Mouse (Mus musculus) midbrain, postnatal 0 days (tissue): Measurements from ENCODE around the gene Gnat1. TPM values are rescaled to one million over a fixed set of nuclear protein-coding genes. Genes with fewer than 3 reads are reported as not detected.

Source experiments
- ATAC-seq: fragments of 200-750 bp; cut with Nextera tagmentation; 2 replicates; pipeline ENCODE4 v1.8.0; 2017; ENCODE audit warnings: moderate number of reproducible peaks, mild to moderate bottlenecking, moderate TSS enrichment, moderate library complexity; ENCODE audit not compliant: low FRiP score
- DNase-seq: peaks from one replicate; pipeline ENCODE4 v3.0.0-alpha.2; 2015; ENCODE audit warnings: low spot score
- H3K27ac ChIP-seq: fragments of 300-500 bp; sonication (generic); 2 replicates; pipeline ENCODE4 v1.5.1; 2014; ENCODE audit warnings: low read depth, mild to moderate bottlenecking, low read length, mixed read lengths
- H3K27me3 ChIP-seq: fragments of 300-500 bp; sonication (generic); 2 replicates; pipeline ENCODE4 v1.6.1; 2014; ENCODE audit warnings: low read length, control low read depth, mixed read lengths; ENCODE audit not compliant: insufficient read depth
- H3K36me3 ChIP-seq: fragments of 300-500 bp; sonication (generic); 2 replicates; pipeline ENCODE4 v1.6.1; 2014; ENCODE audit warnings: low read length, control low read depth, mixed read lengths; ENCODE audit not compliant: insufficient read depth
- H3K4me1 ChIP-seq: fragments of 300-500 bp; sonication (generic); 2 replicates; pipeline ENCODE4 v1.6.1; 2014; ENCODE audit warnings: mild to moderate bottlenecking, control low read depth, antibody characterized with exemption, low read length, mixed read lengths; ENCODE audit not compliant: insufficient read depth
- H3K4me2 ChIP-seq: fragments of 300-500 bp; sonication (generic); 2 replicates; pipeline ENCODE4 v1.6.1; 2014; ENCODE audit warnings: low read depth, mild to moderate bottlenecking, low read length, mixed read lengths; ENCODE audit not compliant: poor library complexity, severe bottlenecking
- H3K4me3 ChIP-seq: fragments of 300-500 bp; sonication (generic); 2 replicates; pipeline ENCODE4 v1.5.1; 2014; ENCODE audit warnings: low read depth, mild to moderate bottlenecking, low read length, moderate library complexity
- H3K9ac ChIP-seq: fragments of 300-500 bp; sonication (generic); replicated peaks from 2 replicates; pipeline ENCODE4 v1.6.1; 2014; ENCODE audit warnings: mild to moderate bottlenecking, low read length, moderate library complexity, mixed read lengths; ENCODE audit not compliant: poor library complexity, severe bottlenecking
- H3K9me3 ChIP-seq: fragments of 300-500 bp; sonication (generic); 2 replicates; pipeline ENCODE4 v1.6.1; 2016; ENCODE audit warnings: low read length, control low read depth
- CTCF ChIP-seq: IDR thresholded peaks from 2 replicates; pipeline ENCODE4 v1.5.1; 2016; ENCODE audit warnings: antibody characterized with exemption, mild to moderate bottlenecking
- WGBS: fragments of 180-500 bp; shearing (Covaris S2); extraction: QIAGEN DNeasy Blood & Tissue Kit; methylation state at CpG from one replicate; pipeline ENCODE4 v1.1.7; 2014; 5-methylcytosine and 5-hydroxymethylcytosine counted together
- polyA plus RNA-seq: library from polyadenylated mRNA; unstranded; fragments of >200 nt; fragmentation: Nextera tagmentation; extraction: Ambion mirVana; gene quantifications from 2 replicates; pipeline ENCODE4 v1.2.1, GENCODE M21; 2015
- total RNA-seq: library from RNA; depleted of rRNA; stranded (reverse); fragments of >200 nt; gene quantifications from 2 replicates; pipeline ENCODE4 v1.2.3, GENCODE M21; 2014

Gene Gnat1
- total and polyA plus RNA-seq, 2 experiments from 2014 or later, result 0.55 to 2.6 TPM

DNA sequence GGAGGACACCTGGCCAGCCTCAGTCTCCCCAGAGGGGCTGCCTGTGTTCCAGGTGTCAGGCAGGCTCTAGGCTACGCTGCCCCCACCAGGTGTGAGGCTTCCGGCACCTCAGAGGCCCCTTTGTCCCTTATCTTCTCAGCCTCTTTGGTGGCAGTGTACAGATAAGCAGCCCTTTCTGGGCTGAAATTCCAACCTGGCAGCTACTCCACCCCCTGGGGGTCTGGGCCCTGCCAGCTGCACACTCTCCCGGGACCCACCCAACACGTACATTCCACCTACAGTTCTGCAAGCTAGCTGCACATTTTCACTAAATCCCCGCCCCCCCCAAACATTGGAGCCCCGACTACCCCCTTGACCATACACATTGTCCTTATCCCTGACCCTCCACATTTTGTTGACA, 43.8 kb upstream of the Gnat1 start:
- H3K4me1 ChIP-seq, result peaks cover 27% of the 10 kb centered on the region

DNA sequence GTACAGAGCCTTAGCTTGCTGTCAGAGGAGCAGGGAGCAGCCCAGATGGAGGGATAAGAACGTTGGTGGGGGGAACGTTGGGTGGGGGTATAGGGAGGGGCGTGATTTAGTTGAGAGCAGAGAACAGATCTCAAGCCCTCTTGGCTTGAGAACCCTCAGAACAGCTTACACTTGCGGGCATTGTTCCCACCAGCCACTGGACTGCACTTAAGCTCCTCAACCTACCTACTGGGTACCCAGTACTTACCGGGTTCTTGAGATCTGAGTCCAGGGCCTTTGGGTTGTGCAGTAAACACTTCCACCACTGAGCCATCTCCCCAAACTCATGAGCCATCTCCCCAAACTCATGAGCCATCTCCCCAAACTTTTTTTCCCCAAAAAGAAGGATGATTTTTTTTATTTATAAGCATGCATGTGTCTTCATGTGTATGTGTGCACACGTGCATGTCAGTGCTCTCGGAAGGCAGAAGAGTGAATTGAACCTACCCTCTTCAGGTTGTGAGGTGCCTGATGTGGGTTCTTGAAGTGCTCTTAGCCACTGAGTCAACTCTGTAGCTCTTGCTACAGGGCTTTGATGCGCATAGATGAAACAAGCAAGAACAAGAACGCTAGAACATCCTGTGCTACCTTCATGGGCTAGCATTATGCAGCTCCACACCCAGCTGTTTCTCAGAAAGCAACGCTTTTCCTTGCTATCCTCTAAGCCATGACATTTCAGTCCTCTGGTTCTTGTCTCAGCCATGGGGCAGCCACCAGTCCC, 39.4 kb upstream of the Gnat1 start:
- ATAC-seq (no peak), DNase-seq (no peak)
- TF ChIP-seq CTCF, result no peak
- no peaks in the 10 kb centered on the region for H3K36me3 ChIP-seq
- no peaks in the 10 kb centered on the region for H3K9me3 ChIP-seq
- H3K27ac ChIP-seq, result no peak overlapping the region
- H3K4me2 ChIP-seq, result no peak overlapping the region
- WGBS, result 87% methylated on average over 10 of the region's 10 CpGs
- H3K4me3 ChIP-seq, result no peak overlapping the region
- peaks cover 11% of the 10 kb centered on the region for H3K4me1 ChIP-seq
- no peak overlapping the region for H3K9ac ChIP-seq
- H3K27me3 ChIP-seq, result no peaks in the 10 kb centered on the region

More for the DNA sequence above, 43.8 kb upstream of the Gnat1 start:
- no peak for TF ChIP-seq CTCF
- Histone ChIP-seq H3K9ac (no peak overlapping the region), H3K4me3 (no peak overlapping the region), H3K36me3 (no peaks in the 10 kb centered on the region), H3K4me2 (no peak overlapping the region), H3K27me3 (no peaks in the 10 kb centered on the region), H3K27ac (peak overlapping the region; percentile 63; the same call in 1 of the 2 replicates), H3K9me3 (no peaks in the 10 kb centered on the region)
- ATAC-seq (0 out of 2 replicates have a peak, but pooled peaks have one; percentile 25), DNase-seq (no peak)
- 24% methylated on average over 6 of the region's 6 CpGs for WGBS

DNA sequence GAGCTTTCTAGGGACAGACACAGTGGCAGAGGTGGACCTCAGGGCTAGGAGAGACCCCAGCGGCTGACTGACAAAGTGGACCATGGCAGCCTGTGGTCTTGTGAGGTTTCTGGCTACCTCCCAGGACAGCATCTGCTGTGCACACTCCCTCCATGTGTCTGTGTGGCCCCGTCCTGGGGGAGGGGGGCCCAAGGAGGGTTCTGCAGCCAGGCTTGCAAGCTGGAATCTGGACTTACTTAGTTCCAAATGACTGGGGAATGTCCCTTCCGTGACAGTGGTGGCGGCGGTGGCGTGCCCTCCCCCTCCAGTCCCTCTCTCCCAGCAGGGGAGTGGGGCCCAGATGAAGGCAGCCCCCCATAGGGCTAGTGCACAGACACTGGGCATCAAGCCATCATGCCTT, 37.4 kb upstream of the Gnat1 start:
- peak; percentile 44; the same call in 1 of the 2 replicates for ATAC-seq
- no peak for TF ChIP-seq CTCF
- no peaks in the 10 kb centered on the region for H3K9me3 ChIP-seq

DNA sequence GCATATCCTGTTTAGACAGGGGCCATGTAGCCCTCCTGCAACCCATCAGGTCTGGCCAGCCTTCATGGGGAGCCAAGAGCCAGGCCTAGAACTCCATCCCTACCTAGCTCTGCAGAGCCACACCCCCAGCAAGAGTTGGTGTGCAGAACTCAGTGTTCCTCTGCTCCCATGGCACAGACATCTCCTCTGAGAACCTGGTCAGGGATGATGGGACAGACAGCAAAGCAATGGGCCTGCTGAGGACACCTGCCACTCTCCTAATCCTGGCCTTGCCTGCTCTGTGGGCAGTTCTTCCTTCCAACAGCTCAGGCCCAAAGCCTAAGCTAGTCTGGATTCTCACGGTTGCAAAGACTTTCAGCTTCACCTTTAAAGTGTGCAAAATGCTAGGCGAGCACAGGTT, 36.1 kb upstream of the Gnat1 start:
- 84% methylated on average over 2 of the region's 2 CpGs for WGBS
- H3K4me3 ChIP-seq, result no peak overlapping the region

More for the DNA sequence above, 37.4 kb upstream of the Gnat1 start:
- 40% methylated on average over 6 of the region's 6 CpGs for WGBS
- H3K27me3 ChIP-seq, result no peaks in the 10 kb centered on the region
- DNase-seq, result peak; percentile 57
- H3K4me3 ChIP-seq, result no peak overlapping the region
- H3K4me2 ChIP-seq, result no peak overlapping the region
- H3K27ac ChIP-seq, result no peak overlapping the region
- no peak overlapping the region for H3K9ac ChIP-seq
- H3K36me3 ChIP-seq, result no peaks in the 10 kb centered on the region
- H3K4me1 ChIP-seq, result no peaks in the 10 kb centered on the region

DNA sequence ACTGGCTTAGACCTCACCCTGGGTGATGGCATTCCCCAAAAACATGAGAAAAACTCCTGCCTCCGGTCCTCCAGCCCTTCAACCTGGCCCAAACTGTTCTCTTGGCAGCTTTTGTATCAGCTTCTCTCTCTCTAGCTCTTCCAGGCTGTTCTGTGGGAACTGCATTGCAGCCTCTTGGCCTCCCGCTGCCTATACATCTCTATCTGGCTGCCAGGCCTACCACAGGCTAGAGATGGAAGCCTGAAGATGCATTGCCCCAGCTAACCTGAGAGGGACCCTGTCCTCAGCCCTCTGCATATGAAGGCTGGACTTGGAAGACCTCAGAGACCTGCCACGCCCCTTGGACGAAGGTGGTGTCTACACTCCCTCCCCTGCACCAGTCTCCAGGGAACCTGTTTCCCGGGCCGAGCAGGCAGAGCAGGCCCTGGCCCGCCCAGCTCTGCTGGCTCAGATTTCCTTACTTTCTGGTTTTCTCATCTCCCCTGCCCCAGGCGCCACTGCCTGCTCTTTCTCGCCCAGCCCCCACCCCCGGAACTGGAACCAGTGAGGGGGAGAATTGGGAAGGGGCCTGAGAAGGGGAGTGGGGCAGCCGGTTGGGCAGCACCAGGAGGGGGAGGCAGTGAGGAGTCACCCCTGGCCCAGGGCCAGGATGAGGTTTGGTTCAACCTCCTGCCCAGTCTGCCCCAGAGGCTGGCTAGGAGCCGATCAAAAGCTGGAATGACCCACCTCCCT, 34.9 kb upstream of the Gnat1 start:
- Histone ChIP-seq H3K4me3 (no peak overlapping the region), H3K9ac (no peak overlapping the region), H3K36me3 (no peaks in the 10 kb centered on the region), H3K4me2 (no peak overlapping the region), H3K9me3 (no peaks in the 10 kb centered on the region), H3K27me3 (no peaks in the 10 kb centered on the region), H3K4me1 (no peaks in the 10 kb centered on the region), H3K27ac (no peak overlapping the region)
- WGBS, result 27% methylated on average over 12 of the region's 12 CpGs
- TF ChIP-seq CTCF, result no peak
- ATAC-seq (no peak; the same call in 1 of the 2 replicates), DNase-seq (peak; percentile 66)

More for the DNA sequence above, 36.1 kb upstream of the Gnat1 start:
- no peak for ATAC-seq
- H3K4me1 ChIP-seq, result no peaks in the 10 kb centered on the region
- H3K27ac ChIP-seq, result no peak overlapping the region
- H3K4me2 ChIP-seq, result no peak overlapping the region
- TF ChIP-seq CTCF, result no peak
- H3K9ac ChIP-seq, result no peak overlapping the region
- no peak for DNase-seq
- H3K27me3 ChIP-seq, result no peaks in the 10 kb centered on the region
- no peaks in the 10 kb centered on the region for H3K9me3 ChIP-seq
- H3K36me3 ChIP-seq, result no peaks in the 10 kb centered on the region
